Mouse (Mus musculus) left cerebral cortex, postnatal 25 days (tissue): ENCODE measurements around the gene Rpn2. TPM values are rescaled to one million over a fixed set of nuclear protein-coding genes. Genes with fewer than 3 reads are reported as not detected.

ENCODE experiments used
- DNase-seq, 2 experiments: peaks; one replicate each; pipeline ENCODE4 v3.0.0; 2022; ENCODE audit warnings: low spot score in 2 of 2, mixed read lengths in 1 of 2
- intact Hi-C: fragments of 180-260 bp; cut with DNase I; formaldehyde crosslinking; loops from one replicate; pipeline ENCODE4 v1.15.1; 2025
- total RNA-seq, 2 experiments: library from RNA; stranded (reverse); gene quantifications; 2 replicates each; pipeline ENCODE4 v1.2.3; 2021

Rpn2 gene
- 100 to 1,000 TPM; 124 to 130 TPM for total RNA-seq

- DNase-seq = peak; percentile 97 to 98
- intact Hi-C loops = loop anchor here (2.0 to 5.0 kb wide), 2 partner anchors 74 to 152 kb away; partner anchors contain the start of gene Rbl1
Observed at GRCm38 (mm10) chr2:157278717-157279415, at the start of gene Rpn2. Gene Rpn2, plus strand, starts transcription at chr2:157279017.

GRCm38 (mm10) chr2:157235946-157236345, 42.9 kb upstream of the Rpn2 start:
- intact Hi-C loops = no loop called here
- DNase-seq = no peak

GRCm38 (mm10) chr2:157245001-157245400, 33.8 kb upstream of the Rpn2 start:
- intact Hi-C loops = no loop called here

GRCm38 (mm10) chr2:157245603-157246002, 33.2 kb upstream of the Rpn2 start:
- intact Hi-C loops = no loop called here
- DNase-seq = no peak

More at GRCm38 (mm10) chr2:157245001-157245400, 33.8 kb upstream of the Rpn2 start:
- DNase-seq = no peak

- no peak for DNase-seq
- intact Hi-C loops = no loop called here
Observed at GRCm38 (mm10) chr2:157248111-157248510, 30.7 kb upstream of the Rpn2 start.

- peak; percentile 35 to 71 for DNase-seq
- intact Hi-C loops = loop anchor here (5.0 kb wide), 3 partner anchors 57 to 132 kb away; partner anchors contain the start of genes Rbl1 and Samhd1
Observed at GRCm38 (mm10) chr2:157259720-157260119, 19.1 kb upstream of the Rpn2 start.

- intact Hi-C loops = loop anchor here (5.0 kb wide), 1 partner anchor 135 kb away; no protein-coding TSS in a partner anchor
Observed at GRCm38 (mm10) chr2:157261930-157262329, 16.9 kb upstream of the Rpn2 start.

GRCm38 (mm10) chr2:157262506-157262905, 16.3 kb upstream of the Rpn2 start:
- DNase-seq = no peak
- intact Hi-C loops = loop anchor here (5.0 kb wide), 1 partner anchor 135 kb away; no protein-coding TSS in a partner anchor

More at GRCm38 (mm10) chr2:157261930-157262329, 16.9 kb upstream of the Rpn2 start:
- no peak for DNase-seq

- intact Hi-C loops = loop anchor here (5.0 kb wide), 1 partner anchor 136 kb away; no protein-coding TSS in a partner anchor
- no peak for DNase-seq
Observed at GRCm38 (mm10) chr2:157263101-157263500, 15.7 kb upstream of the Rpn2 start.

GRCm38 (mm10) chr2:157263832-157264231, 15.0 kb upstream of the Rpn2 start:
- intact Hi-C loops = loop anchor here (5.0 kb wide), 1 partner anchor 137 kb away; no protein-coding TSS in a partner anchor
- no peak for DNase-seq

GRCm38 (mm10) chr2:157279416-157279800, 591 bp downstream of the Rpn2 start, which contains the start of gene Mroh8:
Gene Mroh8, minus strand, starts transcription at chr2:157279549.
- intact Hi-C loops = loop anchor here (2.0 to 5.0 kb wide), 2 partner anchors 75 to 152 kb away; partner anchors contain the start of gene Rbl1
- DNase-seq = peak in 1 of 2 experiments; percentile 75

- DNase-seq = no peak
- intact Hi-C loops = no loop called here
Observed at GRCm38 (mm10) chr2:157283321-157283720, 4.5 kb downstream of the Rpn2 start.

GRCm38 (mm10) chr2:157287542-157287941, 8.7 kb downstream of the Rpn2 start:
- DNase-seq = peak; percentile 52 to 75
- intact Hi-C loops = loop anchor here (1.0 kb wide), 1 partner anchor 284 kb away; the partner anchor contains the start of gene Blcap

- intact Hi-C loops = no loop called here
- no peak for DNase-seq
Observed at GRCm38 (mm10) chr2:157288996-157289395, 10.2 kb downstream of the Rpn2 start.

- DNase-seq = peak; percentile 66 to 78
Observed at GRCm38 (mm10) chr2:157292093-157292492, 13.3 kb downstream of the Rpn2 start.

GRCm38 (mm10) chr2:157296105-157296689, 17.4 kb downstream of the Rpn2 start:
- no peak for DNase-seq
- intact Hi-C loops = no loop called here

More at GRCm38 (mm10) chr2:157292093-157292492, 13.3 kb downstream of the Rpn2 start:
- intact Hi-C loops = loop anchor here (2.0 kb wide), 2 partner anchors 47 to 281 kb away; no protein-coding TSS in a partner anchor

- intact Hi-C loops = no loop called here
- DNase-seq = no peak
Observed at GRCm38 (mm10) chr2:157300051-157300450, 21.2 kb downstream of the Rpn2 start.

- intact Hi-C loops = no loop called here
Observed at GRCm38 (mm10) chr2:157303096-157303495, 24.3 kb downstream of the Rpn2 start.

GRCm38 (mm10) chr2:157306091-157307032, 27.5 kb downstream of the Rpn2 start:
- DNase-seq = peak in 1 of 2 experiments; percentile 44
- intact Hi-C loops = no loop called here

More at GRCm38 (mm10) chr2:157303096-157303495, 24.3 kb downstream of the Rpn2 start:
- peak in 1 of 2 experiments; percentile 53 for DNase-seq
